Mouse (Mus musculus) hindbrain, embryonic 15.5 days (tissue): ENCODE measurements around the gene Olfr1394. TPM values are rescaled to one million over a fixed set of nuclear protein-coding genes. Genes with fewer than 3 reads are reported as not detected.

Experiments
- polyA plus RNA-seq: library from polyadenylated mRNA; unstranded; fragments of >200 nt; fragmentation: Nextera tagmentation; extraction: Ambion mirVana; gene quantifications from 2 replicates; pipeline ENCODE4 v1.2.1, GENCODE M21; 2015

Gene Olfr1394
- polyA plus RNA-seq, 1 experiment from 2014 or later: not detected

Other genes with a start within 250 kb of the Olfr1394 start
- gene Psme2b, start 208.2 kb upstream of the Olfr1394 start, polyA plus RNA-seq: 1.8 and 2.2 TPM in 2 replicates
- gene Olfr56, start 175.5 kb upstream of the Olfr1394 start, polyA plus RNA-seq: not detected in 2 replicates
- 0.45 and 0.48 TPM in 2 replicates for gene 9930111J21Rik1, start 175.0 kb upstream of the Olfr1394 start, polyA plus RNA-seq
- not detected in 2 replicates for gene Gm12185, start 162.2 kb upstream of the Olfr1394 start, polyA plus RNA-seq
- gene Tgtp1, start 160.2 kb upstream of the Olfr1394 start, polyA plus RNA-seq: 0.24 TPM in 1 of 2 replicates, not detected in the other
- 0.35 and 0.45 TPM in 2 replicates for gene 9930111J21Rik2, start 103.1 kb upstream of the Olfr1394 start, polyA plus RNA-seq
- gene Tgtp2, start 90.2 kb upstream of the Olfr1394 start, polyA plus RNA-seq: 0.54 TPM in 1 of 2 replicates, not detected in the other
- 0.52 and 1.6 TPM in 2 replicates for gene Ifi47, start 77.8 kb upstream of the Olfr1394 start, polyA plus RNA-seq
- gene Olfr1396, start 39.5 kb upstream of the Olfr1394 start, polyA plus RNA-seq: not detected in 2 replicates
- not detected in 2 replicates for gene Olfr1395, start 12.1 kb upstream of the Olfr1394 start, polyA plus RNA-seq
- 0.22 TPM in 1 of 2 replicates, not detected in the other for gene Btnl9, start 32.8 kb downstream of the Olfr1394 start, polyA plus RNA-seq
- gene Zfp62, start 48.9 kb downstream of the Olfr1394 start, polyA plus RNA-seq: 38.0 and 40.7 TPM in 2 replicates
- 34.7 and 36.2 TPM in 2 replicates for gene Mgat1, start 89.8 kb downstream of the Olfr1394 start, polyA plus RNA-seq
- not detected in 2 replicates for gene Olfr1393, start 123.9 kb downstream of the Olfr1394 start, polyA plus RNA-seq
- gene Olfr1392, start 130.9 kb downstream of the Olfr1394 start, polyA plus RNA-seq: not detected in 2 replicates
- gene Olfr10, start 150.4 kb downstream of the Olfr1394 start, polyA plus RNA-seq: not detected in 2 replicates
- not detected in 2 replicates for gene Olfr1391, start 168.4 kb downstream of the Olfr1394 start, polyA plus RNA-seq
- not detected in 2 replicates for gene Olfr1390, start 180.8 kb downstream of the Olfr1394 start, polyA plus RNA-seq